Mouse (Mus musculus) forebrain, postnatal 0 days (tissue): ENCODE measurements around the gene Tmed1. TPM values are rescaled to one million over a fixed set of nuclear protein-coding genes. Genes with fewer than 3 reads are reported as not detected.

ENCODE experiments used
- ATAC-seq: fragments of 200-750 bp; cut with Nextera tagmentation; 2 replicates; pipeline ENCODE4 v1.8.0; 2017; ENCODE audit warnings: mild to moderate bottlenecking, moderate library complexity
- DNase-seq: peaks from one replicate; pipeline ENCODE4 v3.0.0-alpha.2; 2015
- H3K27ac ChIP-seq: fragments of 300-500 bp; sonication (generic); 2 replicates; pipeline ENCODE4 v1.5.1; 2014; ENCODE audit warnings: low read depth, mild to moderate bottlenecking, antibody characterized with exemption, low read length, moderate library complexity, mixed read lengths
- H3K27me3 ChIP-seq: fragments of 300-500 bp; sonication (generic); 2 replicates; pipeline ENCODE4 v1.6.1; 2014; ENCODE audit warnings: mild to moderate bottlenecking, low read length, mixed read lengths; ENCODE audit not compliant: insufficient read depth
- H3K36me3 ChIP-seq: fragments of 300-500 bp; sonication (generic); 2 replicates; pipeline ENCODE4 v1.6.1; 2014; ENCODE audit warnings: mild to moderate bottlenecking, moderate library complexity; ENCODE audit not compliant: insufficient read depth
- H3K4me1 ChIP-seq: fragments of 300-500 bp; sonication (generic); 2 replicates; pipeline ENCODE4 v1.6.1; 2014; ENCODE audit warnings: antibody characterized with exemption; ENCODE audit not compliant: insufficient read depth
- H3K4me2 ChIP-seq: fragments of 300-500 bp; sonication (generic); 2 replicates; pipeline ENCODE4 v1.6.1; 2014; ENCODE audit warnings: low read depth, mild to moderate bottlenecking, moderate library complexity
- H3K4me3 ChIP-seq: fragments of 300-500 bp; sonication (generic); 2 replicates; pipeline ENCODE4 v1.5.1; 2014; ENCODE audit warnings: low read depth, low read length, mixed read lengths
- H3K9ac ChIP-seq: fragments of 300-500 bp; sonication (generic); 2 replicates; pipeline ENCODE4 v1.6.1; 2014; ENCODE audit warnings: mild to moderate bottlenecking
- H3K9me3 ChIP-seq: fragments of 300-500 bp; sonication (generic); 2 replicates; pipeline ENCODE4 v1.6.1; 2016; ENCODE audit warnings: low read length
- CTCF ChIP-seq: sonication (generic); IDR thresholded peaks from 2 replicates; pipeline ENCODE4 v1.5.1; 2016; ENCODE audit warnings: antibody characterized with exemption, control low read depth, low read depth
- WGBS: fragments of 180-500 bp; shearing (Covaris S2); extraction: QIAGEN DNeasy Blood & Tissue Kit; methylation state at CpG from one replicate; pipeline ENCODE4 v1.1.7; 2014; 5-methylcytosine and 5-hydroxymethylcytosine counted together
- polyA plus RNA-seq: library from polyadenylated mRNA; unstranded; fragments of >200 nt; fragmentation: Nextera tagmentation; extraction: Ambion mirVana; gene quantifications from 2 replicates; pipeline ENCODE4 v1.2.1, GENCODE M21; 2015
- total RNA-seq: library from RNA; depleted of rRNA; stranded (reverse); fragments of >200 nt; gene quantifications from 2 replicates; pipeline ENCODE4 v1.2.3, GENCODE M21; 2014

The Tmed1 gene
- total and polyA plus RNA-seq, 2 experiments from 2014 or later: 44.2 to 51.9 TPM

- Histone ChIP-seq H3K4me1 (peaks cover 5% of the 10 kb centered on the region), H3K27ac (no peak overlapping the region), H3K27me3 (no peaks in the 10 kb centered on the region), H3K4me3 (no peak overlapping the region), H3K9ac (no peak overlapping the region), H3K4me2 (no peak overlapping the region), H3K36me3 (peaks cover 55% of the 10 kb centered on the region), H3K9me3 (no peaks in the 10 kb centered on the region)
- no peak for ATAC-seq
- no peak for DNase-seq
- 92% methylated on average over 15 of the region's 15 CpGs for WGBS
- TF ChIP-seq CTCF: no peak
Measured at GRCm38 (mm10) chr9:21507753-21508430, 2.2 kb downstream of the Tmed1 start.

- peaks cover 55% of the 10 kb centered on the region for H3K36me3 ChIP-seq
- no peak for ATAC-seq
- H3K9ac ChIP-seq: no peak overlapping the region
Measured at GRCm38 (mm10) chr9:21505767-21506166, 4.3 kb downstream of the Tmed1 start.

GRCm38 (mm10) chr9:21503352-21503751 is 6.7 kb downstream of the Tmed1 start:
- DNase-seq: no peak

More at GRCm38 (mm10) chr9:21505767-21506166, 4.3 kb downstream of the Tmed1 start:
- peaks cover 5% of the 10 kb centered on the region for H3K4me1 ChIP-seq
- H3K4me3 ChIP-seq: no peak overlapping the region
- TF ChIP-seq CTCF: no peak
- H3K9me3 ChIP-seq: no peaks in the 10 kb centered on the region
- H3K27ac ChIP-seq: no peak overlapping the region
- no peak for DNase-seq
- H3K4me2 ChIP-seq: no peak overlapping the region
- H3K27me3 ChIP-seq: no peaks in the 10 kb centered on the region

GRCm38 (mm10) chr9:21498284-21498902 is 11.7 kb downstream of the Tmed1 start:
- TF ChIP-seq CTCF: no peak
- no peaks in the 10 kb centered on the region for H3K27me3 ChIP-seq
- no peaks in the 10 kb centered on the region for H3K9me3 ChIP-seq
- H3K4me3 ChIP-seq: no peak overlapping the region
- H3K27ac ChIP-seq: no peak overlapping the region
- no peak overlapping the region for H3K4me2 ChIP-seq
- H3K4me1 ChIP-seq: no peaks in the 10 kb centered on the region
- WGBS: 89% methylated on average over 12 of the region's 12 CpGs
- ATAC-seq: no peak
- no peak overlapping the region for H3K9ac ChIP-seq
- peaks cover 32% of the 10 kb centered on the region for H3K36me3 ChIP-seq
- DNase-seq: no peak

More at GRCm38 (mm10) chr9:21503352-21503751, 6.7 kb downstream of the Tmed1 start:
- 97% methylated on average over 8 of the region's 8 CpGs for WGBS
- Histone ChIP-seq H3K27me3 (no peaks in the 10 kb centered on the region), H3K4me2 (no peak overlapping the region), H3K27ac (no peak overlapping the region), H3K4me3 (no peak overlapping the region), H3K9me3 (no peaks in the 10 kb centered on the region), H3K36me3 (peaks cover 61% of the 10 kb centered on the region), H3K9ac (no peak overlapping the region), H3K4me1 (no peaks in the 10 kb centered on the region)
- no peak for ATAC-seq
- no peak for TF ChIP-seq CTCF

GRCm38 (mm10) chr9:21497664-21498063 is 12.4 kb downstream of the Tmed1 start:
- no peak overlapping the region for H3K9ac ChIP-seq
- DNase-seq: no peak
- H3K27ac ChIP-seq: no peak overlapping the region
- no peak for ATAC-seq
- H3K36me3 ChIP-seq: peaks cover 28% of the 10 kb centered on the region; the same call in 1 of the 2 replicates
- no peak overlapping the region for H3K4me2 ChIP-seq
- H3K4me3 ChIP-seq: no peak overlapping the region
- no peaks in the 10 kb centered on the region for H3K27me3 ChIP-seq
- 93% methylated on average over 2 of the region's 2 CpGs for WGBS
- no peak for TF ChIP-seq CTCF
- no peaks in the 10 kb centered on the region for H3K4me1 ChIP-seq
- no peaks in the 10 kb centered on the region for H3K9me3 ChIP-seq

GRCm38 (mm10) chr9:21497050-21497542 is 13.0 kb downstream of the Tmed1 start:
- H3K27me3 ChIP-seq: no peaks in the 10 kb centered on the region
- H3K9me3 ChIP-seq: no peaks in the 10 kb centered on the region
- 85% methylated on average over 16 of the region's 16 CpGs for WGBS
- H3K4me1 ChIP-seq: no peaks in the 10 kb centered on the region
- H3K36me3 ChIP-seq: peaks cover 31% of the 10 kb centered on the region
- TF ChIP-seq CTCF: no peak
- H3K27ac ChIP-seq: no peak overlapping the region
- no peak overlapping the region for H3K9ac ChIP-seq
- DNase-seq (no peak), ATAC-seq (peak; percentile 18; the same call in 1 of the 2 replicates)
- no peak overlapping the region for H3K4me3 ChIP-seq
- no peak overlapping the region for H3K4me2 ChIP-seq
